Mouse (Mus musculus): ENCODE measurements at regions not wholly inside any gene's neighbourhood (a gene's known extent, or its start where the extent isn't known, plus 50 kb on each side); places are given as distances from the start of the nearest gene placed in this dataset.

- TF ChIP-seq CTCF (IDR thresholded peaks at IDR 0.05; ENCODE audit: control insufficient read depth, insufficient read depth, insufficient replicate concordance, low read depth, low read length) (no peak), POLR2A (IDR thresholded peaks at IDR 0.05; ENCODE audit: control insufficient read depth, low read depth, low read length) (no peak)
Measured at GRCm38 (mm10) chr3:105142631-105143030, 76.0 kb downstream of the 4930564D02Rik start.
